Mouse (Mus musculus) right cerebral cortex, postnatal 10 days (tissue): ENCODE data around the gene Thap12.
A peak's percentile ranks its signal among the peaks of the same experiment; 100 is the strongest.

Experiments
- DNase-seq, 2 experiments: peaks; one replicate each; pipeline ENCODE4 v3.0.0; 2021; ENCODE audit warnings: low spot score in 2 of 2

The Thap12 gene

GRCm38 (mm10) chr7:98756556-98756955 lies 53.7 kb downstream of the Thap12 start:
- peak in 1 of 2 experiments; percentile 31 for DNase-seq

- no peak for DNase-seq
Observed at GRCm38 (mm10) chr7:98760126-98760525, 57.2 kb downstream of the Thap12 start.

GRCm38 (mm10) chr7:98763911-98764310 lies 61.0 kb downstream of the Thap12 start:
- no peak for DNase-seq

- DNase-seq: no peak
Observed at GRCm38 (mm10) chr7:98767261-98767660, 64.4 kb downstream of the Thap12 start.
